Mouse (Mus musculus) CH12.LX (cell line): ENCODE results near the gene Sdhb. TPM values are rescaled to one million over a fixed set of nuclear protein-coding genes. Genes with fewer than 3 reads are reported as not detected.
A peak's percentile ranks its signal among the peaks of the same experiment; 100 is the strongest.

Experiments used
- DNase-seq: peaks from one replicate; pipeline ENCODE4 v3.0.0-alpha.2; 2013; ENCODE audit errors: extremely low read depth
- H3K27ac ChIP-seq: 2 replicates; pipeline ENCODE4 v1.5.1; 2012; ENCODE audit warnings: low read depth, mild to moderate bottlenecking, control low read depth, moderate library complexity; ENCODE audit not compliant: insufficient read depth
- H3K27me3 ChIP-seq: replicated peaks from 2 replicates; pipeline ENCODE3; 2012; ENCODE audit warnings: inconsistent platforms
- H3K36me3 ChIP-seq, 2 experiments: replicated peaks in 1 of 2; 2 replicates each; pipeline versions ENCODE3 to v1.6.1; 2012; ENCODE audit warnings: inconsistent platforms in 1 of 2, low read length in 1 of 2, mild to moderate bottlenecking in 1 of 2, mixed read lengths in 1 of 2, moderate library complexity in 1 of 2; ENCODE audit not compliant: control insufficient read depth in 1 of 2, insufficient read depth in 1 of 2
- H3K4me1 ChIP-seq, 2 experiments: 2 replicates each; pipeline ENCODE4 v1.6.1; 2012; ENCODE audit warnings: inconsistent platforms in 1 of 2, moderate library complexity in 1 of 2; ENCODE audit not compliant: insufficient read depth in 2 of 2, control insufficient read depth in 1 of 2
- H3K4me2 ChIP-seq: 2 replicates; pipeline ENCODE4 v1.6.1; 2012; ENCODE audit warnings: low read depth, mild to moderate bottlenecking, control low read depth; ENCODE audit not compliant: poor library complexity, insufficient read depth, severe bottlenecking
- H3K4me3 ChIP-seq, 3 experiments: fragments of 150-350 bp in 1 of 3; sonication (generic) in 1 of 3; replicated peaks in 1 of 3; 2 replicates each; pipeline versions ENCODE3 to v1.5.1; 2011 to 2012; ENCODE audit warnings: low read depth in 2 of 3, low read length in 2 of 3, mild to moderate bottlenecking in 2 of 3, moderate library complexity in 2 of 3, control low read depth in 1 of 3, improper control_type of control experiment in 1 of 3, inconsistent platforms in 1 of 3, mixed read lengths in 1 of 3; ENCODE audit not compliant: poor library complexity in 1 of 3
- H3K79me2 ChIP-seq: replicated peaks from 2 replicates; pipeline ENCODE4 v1.6.1; 2012; ENCODE audit warnings: mild to moderate bottlenecking, moderate library complexity; ENCODE audit not compliant: control insufficient read depth, poor library complexity, insufficient read depth, severe bottlenecking; ENCODE audit errors: extremely low read depth
- H3K9ac ChIP-seq: 2 replicates; pipeline ENCODE4 v1.6.1; 2012; ENCODE audit warnings: low read depth, mild to moderate bottlenecking, control low read depth, moderate library complexity; ENCODE audit not compliant: insufficient read depth
- H3K9me3 ChIP-seq: replicated peaks from 2 replicates; pipeline ENCODE3; 2012; ENCODE audit warnings: low read length, inconsistent platforms, mixed read lengths
- BHLHE40 ChIP-seq: IDR thresholded peaks from 2 replicates; pipeline ENCODE4 v1.6.1; 2011; ENCODE audit warnings: mild to moderate bottlenecking, low read depth, low read length, improper control_type of control experiment
- CHD1 ChIP-seq: IDR thresholded peaks from 2 replicates; pipeline ENCODE4 v1.6.1; 2012; ENCODE audit warnings: low read depth, low read length, improper control_type of control experiment, inconsistent platforms
- CHD2 ChIP-seq: IDR thresholded peaks from 2 replicates; pipeline ENCODE4 v1.6.1; 2011; ENCODE audit warnings: low read length, improper control_type of control experiment
- IRF4 ChIP-seq: IDR thresholded peaks from 2 replicates; pipeline ENCODE4 v1.6.1; 2014; ENCODE audit warnings: low read depth, mild to moderate bottlenecking, inconsistent platforms, low read length, improper control_type of control experiment
- JUND ChIP-seq: conservative IDR thresholded peaks from 2 replicates; pipeline ENCODE4 v1.6.1; 2011; ENCODE audit warnings: low read depth, low read length, improper control_type of control experiment
- KAT2A ChIP-seq: IDR thresholded peaks from 2 replicates; pipeline ENCODE4 v1.6.1; 2012; ENCODE audit warnings: low read length, improper control_type of control experiment, inconsistent platforms; ENCODE audit not compliant: insufficient replicate concordance
- MEF2A ChIP-seq: IDR thresholded peaks from 2 replicates; pipeline ENCODE4 v1.6.1; 2014; ENCODE audit warnings: low read depth, mild to moderate bottlenecking, inconsistent platforms, low read length, improper control_type of control experiment, borderline replicate concordance
- NRF1 ChIP-seq: IDR thresholded peaks from 2 replicates; pipeline ENCODE4 v1.6.1; 2014; ENCODE audit warnings: low read depth, mild to moderate bottlenecking, inconsistent platforms, low read length, improper control_type of control experiment, moderate library complexity
- PAX5 ChIP-seq: IDR thresholded peaks from 2 replicates; pipeline ENCODE4 v1.6.1; 2012; ENCODE audit warnings: low read length, inconsistent platforms, mixed read lengths
- POLR2A ChIP-seq: IDR thresholded peaks from 2 replicates; pipeline ENCODE4 v1.6.1; 2011; ENCODE audit warnings: low read depth, mild to moderate bottlenecking, improper control_type of control experiment, low read length
- RAD21 ChIP-seq: IDR thresholded peaks from 2 replicates; pipeline ENCODE4 v1.6.1; 2011; ENCODE audit warnings: low read depth, mild to moderate bottlenecking, low read length, improper control_type of control experiment, moderate library complexity
- RCOR1 ChIP-seq: conservative IDR thresholded peaks from 2 replicates; pipeline ENCODE4 v1.6.1; 2012; ENCODE audit warnings: low read depth, mild to moderate bottlenecking, inconsistent platforms, low read length, improper control_type of control experiment
- TBP ChIP-seq: conservative IDR thresholded peaks from 2 replicates; pipeline ENCODE4 v1.6.1; 2011; ENCODE audit warnings: low read depth, low read length, improper control_type of control experiment
- USF1 ChIP-seq: IDR thresholded peaks from 2 replicates; pipeline ENCODE4 v1.6.1; 2014; ENCODE audit warnings: low read depth, mild to moderate bottlenecking, inconsistent platforms, low read length, improper control_type of control experiment
- USF2 ChIP-seq: conservative IDR thresholded peaks from 2 replicates; pipeline ENCODE4 v1.6.1; 2011; ENCODE audit warnings: low read depth, low read length, improper control_type of control experiment
- ZC3H11A ChIP-seq: IDR thresholded peaks from 2 replicates; pipeline ENCODE4 v1.6.1; 2012; ENCODE audit warnings: low read depth, mild to moderate bottlenecking, inconsistent platforms, low read length, improper control_type of control experiment
- ZMIZ1 ChIP-seq: IDR thresholded peaks from 2 replicates; pipeline ENCODE4 v1.6.1; 2012; ENCODE audit warnings: low read depth, mild to moderate bottlenecking, inconsistent platforms, low read length, improper control_type of control experiment
- dilution Hi-C: fragments of 300-500 bp; cut with MboI; formaldehyde crosslinking; loops from 2 replicates; pipeline ENCODE4 v1.14.3; 2020; ENCODE audit warnings: low sequenced_read_pairs; ENCODE audit not compliant: extremely low pct_unique_long_range_greater_than_20kb, extremely low pct_ligation_motif_present
- in situ Hi-C: fragments of 300-500 bp; cut with MboI; formaldehyde crosslinking; loops from 3 replicates; pipeline ENCODE4 v1.14.3; 2019; ENCODE audit warnings: low sequenced_read_pairs, low pct_ligation_motif_present, low pct_unique_long_range_greater_than_20kb, mixed read lengths
- polyA plus RNA-seq: library from polyadenylated mRNA; unstranded; fragments of >175 nt; gene quantifications from 2 replicates; pipeline ENCODE4 v1.2.1, GENCODE M21; 2012; ENCODE audit warnings: low read depth; ENCODE audit not compliant: insufficient read length
- total RNA-seq, 2 experiments: library from RNA; depleted of rRNA; stranded (reverse); fragments of 300-350 nt in 1 of 2; fragments of >200 nt in 1 of 2; gene quantifications; 2 replicates each; pipeline ENCODE4 v1.2.3; 2012 to 2014

Sdhb gene
- total and polyA plus RNA-seq, 3 experiments: 156 to 190 (median 188) TPM

DNA sequence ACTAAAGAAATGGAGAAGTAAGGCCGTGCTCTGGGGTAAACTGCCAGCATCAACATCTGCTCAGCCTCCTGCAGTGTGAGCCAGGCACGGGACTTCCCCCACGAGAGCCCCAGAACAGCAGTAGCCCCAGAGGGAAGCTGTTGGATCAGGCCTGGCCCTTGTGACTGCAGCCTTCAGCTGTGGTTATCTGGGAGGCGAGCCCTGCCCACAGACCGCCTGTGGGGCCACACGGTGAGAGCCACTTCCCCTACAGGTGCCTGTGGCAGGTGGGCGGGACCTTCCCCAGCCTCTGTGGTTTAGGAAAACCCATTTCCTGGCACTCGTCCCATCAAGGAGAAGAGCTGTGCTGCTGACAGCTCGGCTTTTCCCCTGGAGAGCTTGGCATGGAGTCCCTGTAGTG, 22.4 kb downstream of the Sdhb start (continued):
- TF ChIP-seq PAX5 (no peak), RAD21 (no peak), USF2 (no peak), RCOR1 (peak; percentile 87), NRF1 (peak; percentile 27; the same call in 1 of the 2 replicates), USF1 (peak; percentile 27)

DNA sequence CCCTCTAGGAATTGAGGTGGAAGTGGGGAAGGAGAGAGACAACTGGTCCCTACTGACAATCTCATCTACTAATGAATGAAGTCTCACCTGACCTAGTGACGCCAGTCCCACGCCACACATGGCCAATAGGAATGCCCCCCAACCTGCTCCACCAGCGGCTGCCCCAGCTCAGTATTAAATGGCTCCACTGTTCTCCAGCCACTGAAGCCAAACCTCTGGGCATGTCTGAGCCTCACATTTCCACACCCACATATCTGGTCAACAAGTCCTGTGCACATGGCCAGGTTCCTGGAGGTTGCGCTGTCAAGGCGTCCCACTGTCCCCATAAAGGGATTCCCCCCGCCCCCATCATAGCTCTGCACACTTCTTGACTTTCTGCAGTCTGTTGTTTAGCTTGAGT, 23.5 kb downstream of the Sdhb start:
- peaks cover 5% of the 10 kb centered on the region; the same call in 1 of the 2 replicates for H3K79me2 ChIP-seq
- no peak overlapping the region for H3K4me3 ChIP-seq
- DNase-seq: no peak
- dilution Hi-C loops: no loop called here
- peaks cover 4 to 20% of the 10 kb centered on the region in 2 experiments for H3K36me3 ChIP-seq
- H3K9ac ChIP-seq: no peak overlapping the region
- no peak overlapping the region for H3K4me2 ChIP-seq
- H3K27me3 ChIP-seq: peaks cover 3% of the 10 kb centered on the region
- peaks cover 22 to 51% of the 10 kb centered on the region in 2 experiments for H3K4me1 ChIP-seq
- no peak overlapping the region for H3K27ac ChIP-seq
- in situ Hi-C loops: no loop called here
- peaks cover 23% of the 10 kb centered on the region for H3K9me3 ChIP-seq
- TF ChIP-seq IRF4 (no peak), JUND (no peak), CHD2 (no peak), MEF2A (no peak), RAD21 (no peak), ZMIZ1 (no peak), KAT2A (no peak), CHD1 (no peak)

DNA sequence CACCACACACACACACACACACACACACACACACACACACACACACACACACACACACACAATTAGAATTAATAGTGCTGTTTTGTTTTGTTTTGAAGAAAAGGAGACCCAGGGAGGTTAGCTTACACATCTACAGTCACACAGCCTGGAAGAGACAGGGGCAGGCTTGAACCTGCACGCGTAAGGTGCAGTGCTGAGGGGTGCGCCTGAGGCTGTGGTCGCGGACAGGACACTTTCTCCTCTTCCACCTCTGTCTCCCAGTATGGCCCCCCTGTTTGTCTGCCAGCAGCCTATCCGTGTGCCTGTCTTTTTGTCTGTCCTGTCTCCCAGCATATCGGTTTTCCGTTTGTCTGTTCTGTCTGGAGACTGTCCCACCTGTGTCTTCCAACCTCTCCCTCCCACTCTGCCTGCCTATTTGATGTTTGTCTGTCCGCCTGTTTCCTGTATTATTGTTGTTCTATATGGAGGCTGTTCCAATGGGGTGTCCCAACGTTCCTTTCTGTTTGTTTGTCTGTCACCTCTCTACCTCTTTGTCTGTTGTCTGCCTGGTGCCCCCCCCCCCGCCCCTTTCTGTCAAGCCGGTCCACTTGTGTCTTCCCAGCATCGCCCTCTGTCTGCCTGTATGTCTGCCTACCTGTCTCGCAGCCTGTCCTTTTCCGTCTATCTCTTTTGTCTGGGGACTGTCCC, 25.2 kb downstream of the Sdhb start:
- no peak overlapping the region for H3K9ac ChIP-seq
- peaks cover 24 to 63% of the 10 kb centered on the region in 2 experiments for H3K4me1 ChIP-seq
- TF ChIP-seq POLR2A (no peak), TBP (no peak), MEF2A (no peak), ZC3H11A (no peak), BHLHE40 (no peak), NRF1 (no peak), IRF4 (no peak)
- no peak for DNase-seq
- H3K9me3 ChIP-seq: peaks cover 15% of the 10 kb centered on the region
- H3K36me3 ChIP-seq: peaks cover 0 to 19% of the 10 kb centered on the region in 2 experiments
- no peak overlapping the region for H3K27ac ChIP-seq
- in situ Hi-C loops (no loop called here), dilution Hi-C loops (no loop called here)
- H3K4me3 ChIP-seq: peak overlapping the region; percentile 59 to 91 (median 69)
- peak overlapping the region; percentile 8 for H3K4me2 ChIP-seq
- peaks cover 5% of the 10 kb centered on the region; the same call in 1 of the 2 replicates for H3K79me2 ChIP-seq
- peaks cover 3% of the 10 kb centered on the region for H3K27me3 ChIP-seq
